Mouse (Mus musculus) heart, postnatal 10 days (tissue): Measurements from ENCODE around the gene Gm26897. TPM values are rescaled to one million over a fixed set of nuclear protein-coding genes. Genes with fewer than 3 reads are reported as not detected.

Experiments used
- DNase-seq, 2 experiments: peaks; one replicate each; pipeline ENCODE4 v3.0.0; 2021
- intact Hi-C: fragments of 180-260 bp; cut with DNase I; formaldehyde crosslinking; loops from one replicate; pipeline ENCODE4 v1.15.1; 2025
- total RNA-seq, 2 experiments: library from RNA; stranded (reverse); gene quantifications; 2 replicates each; pipeline ENCODE4 v1.2.3; 2021

Gene Gm26897
- total RNA-seq, 2 experiments from 2014 or later: not detected

DNA sequence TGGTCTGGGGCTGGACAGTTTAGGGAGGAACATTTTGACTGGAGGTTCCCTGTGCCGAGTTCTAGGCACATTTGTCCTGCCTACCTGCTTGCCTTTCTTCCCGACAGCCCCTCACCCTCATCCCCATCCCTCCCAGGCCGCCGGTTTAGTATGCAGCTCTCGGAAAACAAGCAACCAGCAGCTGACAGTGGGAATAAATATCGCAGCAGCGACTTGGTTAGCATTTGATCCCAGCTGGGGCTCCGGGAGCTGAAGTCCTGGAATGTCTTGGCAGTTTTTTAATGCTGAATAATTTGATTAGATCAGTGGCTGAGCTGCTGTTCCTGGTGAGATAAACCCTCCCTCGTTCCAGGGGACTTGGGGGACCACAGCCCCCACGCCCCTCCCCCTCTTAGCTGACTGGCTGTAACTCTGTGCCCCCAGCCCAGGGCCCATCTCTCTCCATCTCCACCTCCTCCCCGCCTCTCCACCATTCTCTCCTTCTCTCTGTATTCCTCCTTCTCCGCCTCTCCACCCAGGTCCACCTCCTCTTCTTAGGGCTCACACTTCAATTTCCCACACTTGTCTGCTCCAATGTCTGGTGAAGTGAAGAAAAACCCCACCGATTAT lies 8.7 kb downstream of the Gm26897 start:
- intact Hi-C loops: no loop called here
- DNase-seq: peak in 1 of 2 experiments; percentile 39

DNA sequence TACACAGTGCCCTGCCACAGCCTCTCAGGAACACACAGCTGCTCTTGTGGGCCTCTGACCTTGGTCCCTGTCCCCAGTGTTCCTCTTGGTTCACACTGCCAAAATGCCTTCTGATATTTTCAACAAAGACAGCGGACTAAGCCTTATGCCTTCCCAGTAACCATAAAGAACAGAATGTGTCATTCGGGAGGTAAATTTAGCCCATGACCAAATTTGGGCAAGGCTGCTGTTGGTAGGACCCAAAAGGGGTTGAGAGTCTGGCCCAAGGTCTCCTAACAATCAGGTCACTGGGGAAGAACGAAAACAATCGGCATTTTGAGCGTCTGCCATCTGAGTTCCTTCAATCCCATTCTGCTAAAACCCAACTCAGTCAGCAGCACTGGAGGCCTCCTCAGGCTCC lies 15.9 kb downstream of the Gm26897 start:
- peak in 1 of 2 experiments; percentile 53 for DNase-seq
- intact Hi-C loops: no loop called here

DNA sequence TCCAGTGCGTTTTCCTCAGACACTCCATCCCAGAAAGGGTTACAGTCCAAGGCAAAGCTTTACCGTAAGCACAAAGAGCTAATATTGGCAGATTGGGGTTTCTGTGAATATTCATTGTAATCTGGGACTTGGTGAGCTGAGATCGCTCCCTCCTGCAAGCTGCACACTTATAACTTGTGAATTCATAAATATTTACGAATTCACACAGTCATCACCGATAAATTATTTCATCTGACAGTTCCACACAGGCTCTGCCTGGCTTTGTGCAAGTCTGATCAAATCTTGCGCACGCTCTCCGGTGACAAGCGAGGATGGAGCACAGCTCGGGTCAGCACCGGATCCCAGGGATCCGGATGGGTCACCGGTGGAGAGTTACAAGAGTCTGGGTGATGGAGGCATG lies 16.4 kb downstream of the Gm26897 start:
- intact Hi-C loops: no loop called here
- DNase-seq: no peak

DNA sequence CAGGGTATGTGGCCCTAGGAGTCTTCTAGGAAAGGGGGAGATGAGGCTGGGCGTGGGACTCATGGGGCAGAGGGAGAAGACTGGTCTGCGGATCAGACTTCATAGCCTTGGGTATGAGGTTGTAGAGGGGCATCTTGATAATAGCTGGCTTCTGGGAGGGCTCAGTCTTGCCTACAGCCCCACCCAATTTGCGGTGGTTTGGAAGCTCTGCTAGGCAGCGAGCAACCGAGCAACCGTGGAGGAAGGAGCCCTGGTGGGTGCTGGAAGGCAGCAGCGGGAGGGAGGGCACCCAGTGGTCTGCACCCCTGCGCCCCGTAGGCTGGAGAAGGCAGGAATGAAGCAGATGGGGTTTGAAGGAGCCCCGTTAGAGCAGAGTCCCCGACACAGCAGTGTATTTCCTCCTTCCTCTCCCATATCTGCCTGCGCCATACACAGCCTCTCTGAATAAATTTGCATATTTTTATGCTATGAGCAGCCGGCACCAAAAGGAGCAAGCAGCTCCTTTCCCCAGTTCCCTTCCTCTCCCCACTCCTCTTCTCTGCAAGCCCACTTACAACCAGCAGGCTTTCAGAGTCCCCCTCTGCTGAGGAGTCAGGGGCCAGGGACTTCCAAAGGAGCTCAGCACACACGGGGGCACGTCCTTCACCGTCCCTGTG lies 20.9 kb downstream of the Gm26897 start:
- intact Hi-C loops: no loop called here
- no peak for DNase-seq

GRCm38 (mm10) chr5:111755330-111755729 lies 21.6 kb downstream of the Gm26897 start:
- intact Hi-C loops: no loop called here
- no peak for DNase-seq

DNA sequence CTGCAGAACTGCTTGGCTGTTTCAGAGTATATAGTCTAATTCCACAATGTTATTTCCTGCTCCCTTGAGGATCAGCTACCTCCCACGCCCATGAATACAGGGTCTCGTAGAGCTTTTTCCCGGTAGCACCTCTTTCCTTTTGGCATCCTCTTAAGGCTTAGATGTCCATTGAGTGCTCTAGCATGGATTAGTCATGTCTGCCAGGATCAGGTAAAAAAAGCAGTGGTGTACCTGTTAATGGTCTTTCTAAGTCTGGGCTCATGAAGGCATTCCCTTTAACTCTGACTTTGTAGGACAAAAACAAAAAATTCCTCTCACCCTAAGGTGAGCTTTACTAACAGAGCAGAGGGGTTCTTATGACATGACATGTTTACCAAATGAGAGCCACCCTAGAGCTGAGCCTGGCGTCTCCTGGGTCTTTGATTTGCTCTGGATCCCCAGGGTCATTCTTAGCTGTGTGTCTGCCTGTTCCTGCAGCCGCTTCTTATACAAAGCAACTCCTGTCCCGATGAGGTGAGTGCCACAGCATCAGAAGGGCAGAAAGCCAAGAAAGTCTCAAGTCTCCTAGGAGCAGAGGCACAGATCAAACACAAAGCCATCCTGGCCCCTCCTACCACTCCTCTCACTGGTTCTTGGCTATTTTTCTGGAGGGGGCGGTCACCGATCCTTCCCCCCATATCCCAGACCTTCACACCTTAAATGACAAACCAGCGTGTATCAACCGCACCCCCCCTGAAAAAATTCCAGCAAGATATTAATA lies 27.2 kb downstream of the Gm26897 start:
- peak; percentile 34 to 40 for DNase-seq

DNA sequence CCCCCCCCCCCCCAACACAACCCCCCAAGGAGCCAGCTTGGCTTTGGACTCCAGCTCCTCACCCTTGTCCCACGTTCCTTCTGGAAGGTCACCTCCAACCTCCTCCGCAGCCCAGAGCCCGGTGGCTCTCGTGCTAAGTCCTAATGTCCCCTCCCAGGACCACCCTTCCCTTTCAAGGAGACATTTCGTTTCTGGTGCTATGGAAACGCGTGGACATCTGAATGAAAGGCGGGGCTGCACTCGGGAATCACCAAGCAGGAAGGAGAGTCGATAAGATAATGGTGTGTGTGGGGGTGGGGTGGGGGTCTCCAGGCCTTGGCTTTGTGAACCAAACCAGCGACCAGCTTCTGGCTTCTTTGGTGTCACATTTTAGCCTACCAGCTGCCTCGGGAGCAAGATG lies 27.9 kb downstream of the Gm26897 start:
- DNase-seq: peak; percentile 35 to 38
- intact Hi-C loops: no loop called here

More for the DNA sequence above, 27.2 kb downstream of the Gm26897 start:
- intact Hi-C loops: no loop called here

GRCm38 (mm10) chr5:111762085-111762484 lies 28.4 kb downstream of the Gm26897 start:
- peak; percentile 78 to 81 for DNase-seq
- intact Hi-C loops: no loop called here

DNA sequence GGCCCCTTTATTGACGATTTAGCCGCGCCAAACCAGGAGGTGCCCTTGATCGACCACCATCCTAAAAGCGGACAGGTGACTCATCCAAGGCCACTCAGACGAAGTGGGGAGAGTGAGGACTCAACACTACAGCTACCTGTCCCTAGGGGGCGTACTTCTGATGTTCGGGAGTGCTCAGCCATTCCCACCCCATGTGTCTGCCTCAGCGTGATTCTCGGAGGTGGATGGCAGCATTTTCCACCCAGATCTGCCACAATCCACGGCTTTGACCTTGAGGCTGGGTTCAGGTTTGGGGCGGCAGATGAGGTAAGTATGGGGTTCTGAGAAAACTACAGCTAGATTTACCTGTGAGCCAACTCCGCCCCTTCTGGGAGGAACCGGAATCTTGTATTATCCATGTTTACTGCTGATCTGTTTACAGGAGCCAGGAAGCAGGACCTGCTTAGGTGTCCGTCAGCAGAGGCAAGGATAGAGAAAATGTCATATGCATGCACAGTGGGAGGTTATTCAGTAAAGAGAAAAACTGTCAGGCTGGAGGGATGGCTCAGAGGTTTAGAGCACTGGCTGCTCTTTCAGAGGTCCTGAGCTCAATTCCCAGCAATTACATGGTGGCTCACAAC lies 32.1 kb downstream of the Gm26897 start:
- no peak for DNase-seq
- intact Hi-C loops: no loop called here

DNA sequence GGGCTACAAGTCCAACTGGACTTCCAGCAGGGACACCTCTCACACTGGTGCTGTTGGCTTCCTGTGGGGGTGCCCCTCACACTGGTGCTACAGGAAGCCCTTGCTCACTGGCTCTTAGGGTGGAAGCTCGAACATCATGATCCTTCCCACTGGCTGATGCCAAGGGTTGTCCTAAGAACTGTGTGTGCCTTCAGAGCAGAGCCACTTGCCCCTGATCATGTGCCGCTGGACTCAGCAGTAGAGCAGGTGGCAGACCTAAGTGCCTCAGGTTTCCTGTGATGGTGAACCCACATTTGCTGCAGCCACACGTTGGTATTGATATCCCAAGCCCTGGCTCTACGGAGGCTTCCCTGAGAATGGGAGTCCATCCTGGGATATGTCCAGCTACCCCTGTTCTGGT lies 33.0 kb downstream of the Gm26897 start:
- intact Hi-C loops: no loop called here
- DNase-seq: no peak

- intact Hi-C loops: no loop called here
Measured at GRCm38 (mm10) chr5:111770266-111770665, 36.5 kb downstream of the Gm26897 start.

GRCm38 (mm10) chr5:111772127-111772526 lies 38.4 kb downstream of the Gm26897 start:
- intact Hi-C loops: no loop called here
- DNase-seq: peak in 1 of 2 experiments; percentile 5

More at GRCm38 (mm10) chr5:111770266-111770665, 36.5 kb downstream of the Gm26897 start:
- peak; percentile 69 to 72 for DNase-seq

DNA sequence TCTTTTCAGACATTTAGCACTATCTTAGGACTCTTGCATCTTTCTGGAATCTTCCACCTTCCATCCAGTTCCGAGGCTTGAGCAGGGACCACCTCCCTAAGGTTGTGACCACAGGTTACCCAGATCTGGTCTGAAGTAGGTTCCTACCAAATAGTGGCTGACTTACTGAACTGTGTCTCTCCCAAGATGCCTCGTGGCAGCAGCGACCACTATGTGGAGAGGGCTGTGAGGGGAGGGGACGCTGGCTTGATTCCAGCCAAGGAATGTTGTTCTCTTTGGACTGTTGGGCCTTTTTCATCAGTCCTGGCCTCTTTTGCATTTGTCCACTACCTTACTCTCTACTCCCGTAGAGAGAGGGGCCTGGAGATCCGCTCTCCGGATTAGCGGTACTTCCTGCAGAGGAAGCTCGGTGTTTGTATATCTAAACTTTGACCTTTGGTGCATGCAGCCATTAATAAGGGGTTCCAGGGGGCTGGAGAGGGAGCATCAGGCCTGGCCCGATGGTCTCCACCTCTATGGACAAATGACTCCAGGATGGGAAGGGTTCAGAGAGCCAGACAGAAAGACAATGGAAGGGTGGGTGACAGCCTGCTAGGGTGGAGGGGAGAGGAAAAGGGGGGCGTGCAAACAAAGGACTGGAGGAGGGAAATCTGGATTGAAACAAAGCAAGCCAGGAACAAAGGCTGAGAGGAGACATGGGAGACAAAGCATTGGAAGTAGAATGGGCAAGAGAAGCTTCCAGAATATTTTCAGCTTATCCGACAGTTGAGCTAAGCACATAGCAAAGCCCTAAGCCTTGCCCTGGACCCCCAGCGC lies 39.1 kb downstream of the Gm26897 start:
- intact Hi-C loops: no loop called here
- DNase-seq: no peak

- intact Hi-C loops: no loop called here
- DNase-seq: no peak
Measured at GRCm38 (mm10) chr5:111773407-111773733, 39.6 kb downstream of the Gm26897 start.

- DNase-seq: no peak
- intact Hi-C loops: no loop called here
Measured at GRCm38 (mm10) chr5:111776246-111776645, 42.5 kb downstream of the Gm26897 start.

DNA sequence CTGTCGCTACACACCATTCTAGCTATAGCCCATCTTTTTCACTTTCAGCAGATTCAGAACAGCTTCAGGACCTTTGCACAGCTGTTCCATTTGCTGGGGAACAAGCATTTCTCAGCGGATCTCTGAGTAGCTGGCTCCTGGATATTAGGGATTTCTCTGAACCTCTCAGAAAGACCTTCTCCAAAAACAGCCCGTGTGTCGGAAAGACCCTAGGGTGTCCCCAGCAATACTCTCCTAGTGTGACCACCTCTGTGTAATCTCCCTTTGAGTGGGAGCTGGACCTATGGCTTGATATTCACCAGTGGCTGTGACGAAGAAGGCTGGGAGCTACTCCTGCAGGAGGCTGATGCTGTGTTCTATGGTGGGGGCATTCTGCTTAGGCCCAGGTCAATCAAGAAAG lies 44.4 kb downstream of the Gm26897 start:
- intact Hi-C loops: no loop called here
- peak in 1 of 2 experiments; percentile 35 for DNase-seq

- intact Hi-C loops: no loop called here
- DNase-seq: peak in 1 of 2 experiments; percentile 15
Measured at GRCm38 (mm10) chr5:111779776-111780485, 46.2 kb downstream of the Gm26897 start.
